Mouse (Mus musculus) kidney, postnatal 4 days (tissue): Measurements from ENCODE around the gene Supt6.

Experiments
- DNase-seq, 2 experiments: peaks; one replicate each; pipeline ENCODE4 v3.0.0; 2021; ENCODE audit warnings: mixed read lengths in 2 of 2

The Supt6 gene

DNA sequence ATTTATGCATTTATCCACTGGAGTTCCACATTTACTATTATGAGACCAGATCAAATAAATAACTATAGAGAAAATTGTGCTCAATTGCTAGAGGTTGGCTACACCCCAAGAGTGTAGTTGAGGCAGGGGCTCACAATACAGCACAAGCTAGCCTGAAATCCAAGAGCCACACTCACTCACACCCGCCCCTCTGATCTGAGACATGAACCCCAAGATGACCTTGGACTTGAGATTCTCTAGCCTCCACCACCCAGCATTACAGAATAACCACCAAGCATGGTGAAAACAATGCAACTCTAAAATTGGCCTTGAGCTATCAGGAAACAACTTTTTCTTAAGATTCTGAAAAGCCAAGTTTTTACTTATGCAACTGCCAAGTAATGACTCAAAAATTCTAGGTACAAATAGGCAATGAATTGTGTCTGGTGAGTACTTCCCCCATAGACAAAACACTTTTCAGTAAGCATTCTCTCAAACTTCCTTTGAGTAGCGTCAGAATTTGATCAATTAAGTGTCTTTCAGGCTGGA is 63.9 kb downstream of the Supt6 start:
- no peak for DNase-seq

GRCm38 (mm10) chr11:78180081-78180761 is 65.6 kb downstream of the Supt6 start:
- DNase-seq: no peak

DNA sequence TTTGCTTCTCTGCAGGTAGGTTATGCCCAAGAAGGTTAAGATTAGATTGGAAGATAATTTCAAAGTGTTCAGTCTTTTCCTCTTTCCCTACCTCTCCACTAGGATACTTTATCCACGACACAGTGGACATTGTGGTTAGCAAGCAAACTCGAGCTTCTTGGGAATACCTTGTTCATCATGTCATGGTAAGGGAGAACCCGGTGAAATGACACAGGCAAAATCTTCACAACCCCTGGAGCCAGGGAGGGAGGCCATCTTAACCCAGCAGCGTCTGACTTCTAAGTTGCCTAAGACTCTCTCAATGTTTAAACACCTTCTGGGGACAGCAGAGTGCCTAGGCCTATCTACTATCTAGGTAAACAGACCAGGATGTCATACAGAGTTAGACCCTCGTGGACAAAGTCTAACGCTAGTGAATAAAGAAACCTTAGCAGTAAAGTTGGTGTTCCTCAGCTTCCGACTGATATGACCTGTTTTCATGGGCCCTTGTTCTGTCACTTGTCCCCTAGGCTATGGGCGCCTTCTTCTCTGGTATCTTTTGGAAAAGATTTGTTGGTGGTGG is 66.3 kb downstream of the Supt6 start:
- no peak for DNase-seq

DNA sequence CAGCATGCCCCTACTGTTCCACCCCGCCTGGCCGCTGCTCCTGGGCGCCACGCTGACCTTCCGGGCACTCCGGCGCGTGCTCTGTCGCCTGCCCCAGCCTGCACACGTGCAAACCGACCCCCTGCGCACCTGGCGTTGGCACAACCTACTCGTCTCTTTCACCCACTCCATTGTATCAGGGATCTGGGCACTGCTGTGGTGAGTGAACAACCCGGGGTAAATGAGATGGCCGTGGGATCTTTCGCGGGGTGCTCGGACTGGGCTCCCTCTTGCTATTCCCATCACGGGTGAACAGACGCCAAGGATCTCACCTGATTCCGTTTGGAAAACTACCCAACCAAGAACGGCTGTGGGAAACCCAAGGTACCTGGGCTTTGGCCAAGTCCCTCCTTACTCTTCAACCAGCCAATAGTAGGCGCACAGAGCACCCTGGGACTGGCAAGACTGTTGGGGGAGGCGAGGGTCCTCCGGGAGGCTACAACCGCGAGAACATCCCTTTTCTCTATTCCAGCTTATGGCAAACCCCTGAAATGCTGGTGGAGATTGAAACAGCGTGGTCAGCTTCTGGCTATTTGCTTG is 66.8 kb downstream of the Supt6 start:
- peak; percentile 77 to 86 for DNase-seq

DNA sequence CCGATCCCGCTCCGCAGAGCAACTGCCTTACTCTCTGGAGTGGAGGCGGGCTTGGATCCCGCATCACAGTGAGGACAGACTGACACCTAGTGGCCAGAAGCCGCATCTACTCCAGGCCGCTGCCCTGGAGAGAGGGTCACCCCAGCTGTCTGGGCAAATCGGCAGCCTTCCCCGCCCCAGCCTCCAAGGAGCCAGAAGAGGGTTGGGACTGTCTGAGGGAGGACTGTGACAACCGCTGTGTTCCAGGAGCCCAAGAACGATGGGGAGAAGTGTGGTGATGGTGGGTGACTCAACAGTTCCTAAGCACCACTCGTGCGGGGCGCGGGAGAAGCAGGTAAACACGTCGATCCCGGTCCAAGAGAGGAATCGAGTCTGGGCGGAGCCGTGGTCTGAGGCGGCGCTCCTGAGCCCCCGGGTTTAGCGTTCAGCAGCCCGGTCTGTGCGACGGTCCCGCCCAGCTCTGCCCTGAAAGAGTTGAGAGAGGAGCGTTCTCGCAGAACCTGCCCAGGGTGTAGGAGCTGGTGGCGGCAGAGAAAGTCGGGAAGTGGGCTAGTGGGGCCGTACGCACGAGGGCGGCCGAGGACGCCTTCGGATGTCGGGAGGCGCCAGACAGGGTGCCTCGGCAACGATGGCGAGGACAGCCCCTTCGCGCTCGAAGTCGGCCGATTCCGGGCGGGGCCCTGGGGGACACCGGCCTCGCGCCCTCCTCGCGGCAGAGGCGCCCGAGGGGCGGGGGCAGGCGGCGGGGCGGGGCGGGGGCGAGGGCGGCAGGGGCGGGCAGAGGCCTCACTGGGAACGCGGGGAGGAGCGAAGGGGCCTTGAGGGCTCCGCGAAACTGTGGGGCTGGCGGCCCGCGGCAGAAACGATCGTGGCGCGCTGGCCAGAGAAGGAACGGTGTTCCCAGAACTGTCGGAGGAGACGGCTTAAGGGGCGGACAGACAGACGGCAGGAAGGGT is 67.6 kb downstream of the Supt6 start:
- DNase-seq: peak; percentile 98

DNA sequence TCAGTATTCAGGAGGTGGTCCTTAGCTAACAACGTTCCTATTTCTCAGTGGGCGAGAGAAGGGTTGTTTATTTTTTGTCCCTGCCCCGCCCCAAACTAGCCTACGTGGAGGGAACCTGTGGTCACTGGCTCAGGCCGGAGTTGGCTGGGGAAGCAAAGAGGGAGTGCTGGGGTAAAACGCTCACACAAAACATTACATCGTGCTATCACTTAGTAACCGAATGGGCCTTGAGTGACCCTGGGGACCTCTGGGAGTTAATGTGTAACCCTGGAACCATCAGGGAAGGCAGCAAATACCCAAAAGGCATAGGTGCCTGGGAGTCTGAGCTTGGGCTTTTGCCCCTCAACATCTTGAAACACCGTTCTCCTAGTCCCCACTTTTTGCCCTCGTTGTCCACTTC is 68.3 kb downstream of the Supt6 start:
- peak; percentile 77 to 87 for DNase-seq

- peak; percentile 19 to 44 for DNase-seq
These were observed 68.9 kb downstream of the Supt6 start for GRCm38 (mm10) chr11:78176905-78177331.

DNA sequence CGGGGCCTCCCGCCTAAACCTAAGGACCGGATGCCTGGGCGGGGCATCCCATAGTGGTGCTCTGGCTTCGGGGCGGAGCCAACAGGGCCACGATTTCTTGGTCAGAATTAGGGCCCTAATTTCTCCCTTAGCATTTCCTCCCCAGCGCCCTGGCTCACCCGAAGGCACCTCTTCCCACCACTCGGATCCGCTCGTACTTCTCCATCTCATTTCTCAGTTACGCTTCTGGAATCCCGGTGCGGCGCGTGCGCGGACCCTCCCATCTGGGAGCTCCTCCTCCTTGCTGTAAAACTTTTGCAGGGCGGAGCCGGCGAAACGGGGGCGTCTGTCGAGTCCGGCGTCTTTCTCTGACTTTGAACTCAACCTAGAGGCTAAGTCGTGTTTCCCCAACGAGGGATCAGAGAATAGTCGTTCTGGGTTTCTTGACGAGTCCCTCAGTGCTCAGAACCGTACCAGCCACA is 69.4 kb downstream of the Supt6 start, which contains the start of the genes Nek8 and Tlcd1:
TSS of gene Nek8 (minus strand) at position 274 of the 461 bp plus-strand sequence.
TSS of gene Tlcd1 (plus strand) at position 310 of the 461 bp plus-strand sequence.
- peak; percentile 95 to 97 for DNase-seq

GRCm38 (mm10) chr11:78175771-78176401 is 69.9 kb downstream of the Supt6 start:
- no peak for DNase-seq

GRCm38 (mm10) chr11:78174506-78174905 is 71.3 kb downstream of the Supt6 start:
- no peak for DNase-seq

- DNase-seq: no peak
These were observed 72.9 kb downstream of the Supt6 start for GRCm38 (mm10) chr11:78172748-78173383.

- peak in 1 of 2 experiments; percentile 60 for DNase-seq
These were observed 73.6 kb downstream of the Supt6 start for GRCm38 (mm10) chr11:78172034-78172747.

DNA sequence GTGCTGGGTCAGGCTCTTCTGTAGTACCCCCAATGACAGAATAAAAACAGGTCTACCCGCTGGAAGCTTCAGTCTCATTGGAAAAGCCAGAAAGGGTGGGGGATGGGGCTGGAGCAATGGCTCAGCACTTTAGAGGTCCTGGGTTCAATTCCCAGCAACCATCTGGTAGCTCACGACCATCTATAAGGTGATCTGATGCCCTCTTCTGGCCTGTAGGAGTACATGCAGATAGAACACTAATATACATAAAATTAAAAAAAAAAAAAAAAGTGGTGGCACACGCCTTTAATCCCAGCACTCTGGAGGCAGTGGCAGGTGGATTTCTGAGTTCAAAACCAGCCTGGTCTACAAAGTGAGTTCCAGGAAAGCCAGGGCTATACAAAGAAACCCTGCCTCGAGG is 74.5 kb downstream of the Supt6 start:
- DNase-seq: no peak

DNA sequence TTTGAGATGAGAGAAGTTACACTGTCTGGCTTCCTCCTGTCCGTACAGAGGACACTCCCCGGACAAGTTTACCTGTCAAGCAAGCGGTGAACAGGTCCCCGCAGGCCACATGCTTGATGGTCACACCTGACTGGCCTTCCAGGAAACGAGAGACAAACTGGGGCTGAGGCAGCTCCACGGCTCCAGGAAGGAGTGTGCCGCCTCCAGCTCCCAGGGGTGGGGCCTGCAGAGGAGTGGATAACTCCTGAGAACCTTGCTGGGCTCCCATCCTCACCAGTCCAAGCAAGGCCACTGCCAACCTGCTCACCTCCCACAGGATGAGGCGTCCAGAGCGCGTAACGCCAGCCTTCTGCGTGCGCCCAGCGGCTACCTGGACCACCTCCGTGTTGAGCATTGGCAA is 75.5 kb downstream of the Supt6 start:
- peak in 1 of 2 experiments; percentile 66 for DNase-seq

- peak in 1 of 2 experiments; percentile 49 for DNase-seq
These were observed 77.0 kb downstream of the Supt6 start for GRCm38 (mm10) chr11:78168541-78169468.

DNA sequence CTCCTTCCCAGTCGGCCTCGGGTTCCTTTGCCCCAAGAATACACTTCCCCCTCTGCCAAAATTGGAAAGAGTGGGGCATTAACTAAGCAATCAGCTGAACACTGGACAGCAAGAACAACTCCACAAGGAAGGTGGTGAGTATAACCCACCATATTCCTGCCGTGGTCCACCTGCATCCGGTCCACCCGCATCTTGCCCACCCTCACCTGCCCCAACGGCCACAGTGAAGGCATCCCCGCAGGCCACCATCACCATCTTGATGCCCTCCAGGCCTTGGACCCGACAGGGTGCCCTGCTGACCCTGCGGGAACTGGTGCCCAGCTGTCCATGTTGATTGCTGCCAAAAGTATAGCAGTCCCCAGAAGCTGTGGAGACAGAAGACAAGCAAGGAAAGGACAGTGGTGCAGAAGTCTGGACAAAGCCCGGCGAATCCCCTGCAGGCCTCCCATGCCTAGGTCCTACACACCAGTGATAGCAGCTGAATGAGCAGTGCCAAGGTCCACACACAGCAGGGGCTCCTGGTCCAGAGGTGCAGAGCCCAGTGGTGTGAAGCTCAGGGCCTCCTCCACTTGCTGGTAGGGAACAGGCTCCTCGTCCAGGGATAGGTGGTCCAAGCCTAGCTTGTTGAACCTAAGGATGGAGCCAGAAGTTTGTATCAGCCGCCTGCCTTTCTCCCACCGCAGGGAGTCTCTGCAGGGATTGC is 78.4 kb downstream of the Supt6 start:
- DNase-seq: no peak

DNA sequence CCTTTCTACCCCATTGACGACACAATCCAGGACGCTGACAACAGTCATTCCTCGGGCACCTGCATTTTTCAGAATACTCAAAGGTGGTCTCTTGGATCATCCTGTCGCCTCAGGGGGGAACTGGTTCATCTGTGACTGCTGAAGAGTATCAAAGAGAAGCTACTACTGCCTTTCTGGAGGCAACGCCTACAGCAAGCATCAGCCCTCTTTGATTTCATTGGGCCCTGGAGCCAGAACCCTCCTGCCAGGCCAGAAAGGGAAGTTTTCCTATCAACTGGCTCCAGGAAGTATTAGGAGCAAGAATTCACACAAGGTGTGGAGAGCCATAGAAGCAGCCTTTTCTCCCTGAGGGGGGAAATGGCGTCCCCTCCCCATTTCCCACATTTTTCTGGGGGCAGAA is 79.1 kb downstream of the Supt6 start:
- DNase-seq: no peak

- no peak for DNase-seq
These were observed 79.6 kb downstream of the Supt6 start for GRCm38 (mm10) chr11:78166161-78166560.

- peak; percentile 77 to 86 for DNase-seq
These were observed 80.1 kb downstream of the Supt6 start for GRCm38 (mm10) chr11:78165761-78166109.
